Mouse (Mus musculus): ENCODE data around the gene Cyfip1.
"Not testable (repeated sequence)": the region's sequence is repeated elsewhere in the genome, so short reads cannot be mapped to it uniquely, and the experiment has no call there.

GRCm38 (mm10) chr7:55918365-55918764, 76.8 kb downstream of the Cyfip1 start:
- not testable (repeated sequence) for TF ChIP-seq CEBPB (IDR thresholded peaks at IDR 0.05; ENCODE audit: low read depth); USF1 (IDR thresholded peaks at IDR 0.05; ENCODE audit: low read depth); CTCF (IDR thresholded peaks at IDR 0.05; ENCODE audit: control insufficient read depth, insufficient read depth, insufficient read length); FOSL1 (IDR thresholded peaks at IDR 0.05; ENCODE audit: insufficient read depth, low read length, poor library complexity, severe bottlenecking); MAX (IDR thresholded peaks at IDR 0.05)

Data from C2C12 (cell line).